Mouse (Mus musculus): Measurements from ENCODE around the gene Glud1.
"Not testable (repeated sequence)": the region's sequence is repeated elsewhere in the genome, so short reads cannot be mapped to it uniquely, and the experiment has no call there.

The Glud1 gene

GRCm38 (mm10) chr14:34311021-34311631 is 599 bp downstream of the Glud1 start:
- DNase-seq (ENCODE audit: extremely low read depth, low read depth, low spot score), result no peak

- no peak for DNase-seq (ENCODE audit: extremely low read depth, low read depth, low spot score)
These were observed 1.2 kb downstream of the Glud1 start for GRCm38 (mm10) chr14:34311691-34312090.

GRCm38 (mm10) chr14:34312339-34313048 is 2.0 kb downstream of the Glud1 start:
- DNase-seq (ENCODE audit: extremely low read depth, low read depth, low spot score), result no peak

GRCm38 (mm10) chr14:34313612-34314011 is 3.1 kb downstream of the Glud1 start:
- no peak for DNase-seq (ENCODE audit: extremely low read depth, low read depth, low spot score)

- not testable (repeated sequence) for DNase-seq (ENCODE audit: extremely low read depth, low read depth, low spot score)
These were observed 3.9 kb downstream of the Glud1 start for GRCm38 (mm10) chr14:34314383-34314782.

- no peak for DNase-seq (ENCODE audit: extremely low read depth, low read depth, low spot score)
These were observed 4.3 kb downstream of the Glud1 start for GRCm38 (mm10) chr14:34314796-34315195.

- DNase-seq (ENCODE audit: extremely low read depth, low read depth, low spot score), result no peak
These were observed 5.8 kb downstream of the Glud1 start for GRCm38 (mm10) chr14:34316346-34316745.

- DNase-seq (ENCODE audit: extremely low read depth, low read depth, low spot score), result no peak
These were observed 6.9 kb downstream of the Glud1 start for GRCm38 (mm10) chr14:34317431-34317830.

- no peak for DNase-seq (ENCODE audit: extremely low read depth, low read depth, low spot score)
These were observed 7.6 kb downstream of the Glud1 start for GRCm38 (mm10) chr14:34318113-34318512.

GRCm38 (mm10) chr14:34323576-34324085 is 13.1 kb downstream of the Glud1 start:
- DNase-seq (ENCODE audit: extremely low read depth, low read depth, low spot score), result no peak

GRCm38 (mm10) chr14:34326606-34327005 is 16.1 kb downstream of the Glud1 start:
- no peak for DNase-seq (ENCODE audit: extremely low read depth, low read depth, low spot score)

- no peak for DNase-seq (ENCODE audit: extremely low read depth, low read depth, low spot score)
These were observed 17.1 kb downstream of the Glud1 start for GRCm38 (mm10) chr14:34327618-34328017.

GRCm38 (mm10) chr14:34330657-34331158 is 20.2 kb downstream of the Glud1 start:
- DNase-seq (ENCODE audit: extremely low read depth, low read depth, low spot score), result no peak

GRCm38 (mm10) chr14:34331886-34332285 is 21.4 kb downstream of the Glud1 start:
- no peak for DNase-seq (ENCODE audit: extremely low read depth, low read depth, low spot score)

GRCm38 (mm10) chr14:34332476-34332875 is 21.9 kb downstream of the Glud1 start:
- no peak for DNase-seq (ENCODE audit: extremely low read depth, low read depth, low spot score)

- DNase-seq (ENCODE audit: extremely low read depth, low read depth, low spot score), result no peak
These were observed 28.9 kb downstream of the Glud1 start for GRCm38 (mm10) chr14:34339446-34339845.

GRCm38 (mm10) chr14:34341993-34342392 is 31.5 kb downstream of the Glud1 start:
- no peak for DNase-seq (ENCODE audit: extremely low read depth, low read depth, low spot score)

GRCm38 (mm10) chr14:34343078-34343477 is 32.6 kb downstream of the Glud1 start:
- DNase-seq (ENCODE audit: extremely low read depth, low read depth, low spot score), result no peak

GRCm38 (mm10) chr14:34344361-34344760 is 33.8 kb downstream of the Glud1 start:
- no peak for DNase-seq (ENCODE audit: extremely low read depth, low read depth, low spot score)

- DNase-seq (ENCODE audit: extremely low read depth, low read depth, low spot score), result no peak
These were observed 35.4 kb downstream of the Glud1 start for GRCm38 (mm10) chr14:34345771-34346566.

GRCm38 (mm10) chr14:34347084-34347483 is 36.6 kb downstream of the Glud1 start:
- no peak for DNase-seq (ENCODE audit: extremely low read depth, low read depth, low spot score)
